Mouse (Mus musculus): ENCODE measurements at regions not wholly inside any gene's neighbourhood (a gene's known extent, or its start where the extent isn't known, plus 50 kb on each side); places are given as distances from the start of the nearest gene placed in this dataset.

DNA sequence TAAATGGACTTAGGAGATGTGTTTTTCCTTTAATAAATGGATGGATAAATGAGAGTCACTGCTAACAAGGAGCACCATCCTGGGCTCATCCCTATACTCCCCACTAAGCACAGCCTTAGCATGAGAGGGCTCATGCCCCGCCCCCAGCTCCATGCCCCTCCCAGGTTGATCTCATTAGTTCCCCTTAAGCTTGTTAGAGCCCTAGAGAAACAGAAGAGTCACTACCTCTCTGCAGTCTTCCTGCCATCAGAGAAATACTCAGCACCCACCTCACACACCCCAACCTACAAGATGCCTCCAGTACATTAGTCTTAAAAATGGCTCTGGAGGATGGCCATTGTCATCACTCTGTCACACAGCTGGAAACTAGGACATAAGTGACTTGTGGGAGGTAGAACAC is 202.8 kb upstream of the Hnrnpa3 start:
- TF ChIP-seq GATA4 (IDR thresholded peaks at IDR 0.05; ENCODE audit: insufficient replicate concordance, low read length) = no peak

GRCm38 (mm10) chr2:75457423-75457822 is 201.6 kb upstream of the Hnrnpa3 start:
- no peak for TF ChIP-seq GATA4 (IDR thresholded peaks at IDR 0.05; ENCODE audit: insufficient replicate concordance, low read length)

- TF ChIP-seq GATA4 (IDR thresholded peaks at IDR 0.05; ENCODE audit: insufficient replicate concordance, low read length) = no peak
Measured at GRCm38 (mm10) chr2:75458898-75459297, 200.2 kb upstream of the Hnrnpa3 start.

DNA sequence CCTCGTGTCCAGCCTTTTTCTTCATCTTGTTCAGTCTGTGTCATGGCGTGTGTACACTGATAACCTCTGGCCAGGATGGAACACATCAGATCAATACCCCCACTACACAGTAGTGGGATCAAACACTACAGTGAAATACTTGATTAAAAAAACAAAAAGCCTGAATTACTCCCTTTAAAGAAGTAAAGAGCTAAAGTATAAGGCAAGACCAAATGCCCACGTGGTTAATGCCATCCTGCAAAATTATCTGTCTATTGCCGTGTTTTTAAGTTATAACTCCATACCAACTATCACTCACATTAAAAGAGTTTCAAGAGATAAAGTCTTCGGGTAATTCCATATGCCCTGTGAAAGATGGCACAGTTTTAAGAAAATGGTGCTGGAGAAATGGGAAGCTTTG is 198.6 kb upstream of the Hnrnpa3 start:
- no peak for TF ChIP-seq GATA4 (IDR thresholded peaks at IDR 0.05; ENCODE audit: insufficient replicate concordance, low read length)

DNA sequence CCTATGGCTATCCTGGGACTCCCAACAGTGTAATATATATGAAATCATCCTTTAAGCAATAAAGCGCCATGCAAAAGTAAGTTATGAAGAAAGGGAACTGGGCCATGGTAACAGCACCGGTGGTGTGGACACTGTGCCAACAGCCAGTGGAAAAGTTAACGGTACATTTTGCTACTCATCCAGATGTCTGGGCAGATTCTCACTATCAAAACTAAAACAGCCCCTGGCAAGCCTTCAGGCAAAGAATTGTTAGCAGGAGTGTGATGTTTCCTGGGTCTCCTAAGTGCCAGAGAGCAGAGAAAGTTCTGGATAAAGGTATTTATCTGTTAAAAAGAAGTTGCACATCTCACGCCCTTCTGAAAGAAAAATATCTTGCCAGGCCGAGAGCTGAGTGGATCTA is 198.0 kb upstream of the Hnrnpa3 start:
- TF ChIP-seq GATA4 (IDR thresholded peaks at IDR 0.05; ENCODE audit: insufficient replicate concordance, low read length) = no peak

DNA sequence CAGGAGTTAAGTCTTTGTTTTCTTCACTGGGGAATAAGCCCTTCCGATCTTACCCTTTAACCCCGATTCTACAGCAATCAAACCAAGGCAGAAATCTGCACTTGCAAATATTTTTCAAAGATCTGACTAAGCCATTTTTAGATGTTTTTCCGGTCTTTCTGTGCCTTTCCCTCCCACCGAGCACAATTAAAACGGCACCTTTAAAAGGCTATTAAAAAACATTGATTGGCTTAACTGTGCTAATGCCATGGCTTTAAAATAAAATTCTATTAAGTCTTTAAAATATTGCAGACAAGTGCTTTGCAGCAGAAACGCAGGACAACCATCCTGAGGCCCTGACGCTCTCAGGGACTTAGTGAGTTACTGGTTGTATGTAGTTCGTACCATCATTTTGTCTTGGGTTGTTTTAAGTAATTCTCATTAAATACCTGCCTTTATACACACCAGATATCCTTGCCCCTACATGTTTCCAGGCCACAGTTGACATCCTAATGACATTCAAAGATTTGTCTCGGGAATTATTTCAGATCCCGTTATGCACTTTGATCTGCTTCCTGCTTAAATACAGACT is 197.6 kb upstream of the Hnrnpa3 start:
- TF ChIP-seq GATA4 (IDR thresholded peaks at IDR 0.05; ENCODE audit: insufficient replicate concordance, low read length) = no peak

DNA sequence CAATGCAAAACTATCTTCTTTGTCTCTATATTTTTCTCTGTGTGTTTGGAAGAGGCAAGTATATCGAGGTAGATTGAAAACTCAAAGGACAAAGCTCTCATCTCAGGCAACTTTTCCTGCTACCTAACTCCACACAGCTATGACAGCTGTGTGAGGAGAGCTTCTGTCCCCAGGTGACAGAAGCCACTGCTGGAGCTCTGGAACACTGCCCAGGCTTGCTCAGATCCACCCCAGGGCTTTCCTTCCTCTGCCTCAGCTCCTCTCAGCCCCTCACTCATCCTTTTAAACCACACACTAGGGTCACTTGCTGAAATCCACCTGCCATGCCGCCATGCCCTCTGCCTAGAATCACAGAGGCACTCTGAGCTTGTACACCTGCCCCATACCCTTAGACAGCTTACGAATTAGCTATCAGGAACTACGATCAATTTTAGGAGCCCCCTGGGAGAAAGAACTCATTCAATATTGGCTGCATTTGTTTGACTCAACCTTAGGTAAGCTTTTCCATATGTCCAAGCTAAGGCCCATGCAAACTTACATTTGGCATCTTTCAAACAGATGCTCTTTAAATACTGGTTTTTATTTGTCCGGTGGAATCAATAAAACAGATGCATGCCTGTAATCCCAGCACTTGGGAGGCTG is 196.9 kb upstream of the Hnrnpa3 start:
- no peak for TF ChIP-seq GATA4 (IDR thresholded peaks at IDR 0.05; ENCODE audit: insufficient replicate concordance, low read length)

GRCm38 (mm10) chr2:75463091-75463490 is 196.0 kb upstream of the Hnrnpa3 start:
- no peak for TF ChIP-seq GATA4 (IDR thresholded peaks at IDR 0.05; ENCODE audit: insufficient replicate concordance, low read length)

- no peak for TF ChIP-seq GATA4 (IDR thresholded peaks at IDR 0.05; ENCODE audit: insufficient replicate concordance, low read length)
Measured at GRCm38 (mm10) chr2:75464429-75464828, 194.6 kb upstream of the Hnrnpa3 start.

- no peak for TF ChIP-seq GATA4 (IDR thresholded peaks at IDR 0.05; ENCODE audit: insufficient replicate concordance, low read length)
Measured at GRCm38 (mm10) chr2:75468851-75469250, 190.2 kb upstream of the Hnrnpa3 start.

DNA sequence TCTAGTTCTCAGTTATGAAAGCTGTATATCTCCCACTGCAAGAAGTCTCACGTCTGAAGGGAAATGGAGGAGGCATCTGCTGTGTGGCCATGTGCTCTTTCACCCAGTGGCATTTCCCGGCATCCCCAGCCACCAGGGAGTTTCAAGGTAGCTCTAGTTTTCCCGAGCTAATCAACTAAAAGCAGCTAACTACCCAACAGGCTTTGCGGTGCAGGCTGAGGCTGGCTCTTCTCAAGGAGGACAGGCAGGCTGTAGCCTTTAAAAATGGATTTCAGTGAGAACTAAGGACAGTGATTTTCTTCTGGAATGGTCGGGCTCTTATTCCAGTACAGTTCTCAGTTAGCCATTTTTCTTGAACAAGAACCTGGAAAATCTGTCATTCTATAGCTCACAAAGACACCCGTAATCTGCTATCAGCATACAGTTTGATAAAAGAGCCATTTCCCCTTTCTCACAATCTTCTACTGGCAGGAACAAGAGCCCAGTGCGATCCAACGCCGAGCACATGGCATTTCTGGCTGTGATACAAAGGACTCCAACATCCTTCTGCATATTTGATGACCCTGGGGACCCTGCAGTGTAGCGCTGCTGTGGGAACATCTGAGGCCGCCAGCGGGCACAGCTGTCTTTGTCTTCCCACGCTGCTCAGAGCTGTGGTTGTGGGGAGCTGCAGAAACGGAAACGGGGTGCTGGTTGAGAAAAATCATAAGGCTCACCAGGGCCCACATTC is 188.9 kb upstream of the Hnrnpa3 start:
- TF ChIP-seq GATA4 (IDR thresholded peaks at IDR 0.05; ENCODE audit: insufficient replicate concordance, low read length) = no peak

GRCm38 (mm10) chr2:75470688-75471054 is 188.4 kb upstream of the Hnrnpa3 start:
- TF ChIP-seq GATA4 (IDR thresholded peaks at IDR 0.05; ENCODE audit: insufficient replicate concordance, low read length) = no peak

GRCm38 (mm10) chr2:75472489-75472888 is 186.6 kb upstream of the Hnrnpa3 start:
- no peak for TF ChIP-seq GATA4 (IDR thresholded peaks at IDR 0.05; ENCODE audit: insufficient replicate concordance, low read length)

DNA sequence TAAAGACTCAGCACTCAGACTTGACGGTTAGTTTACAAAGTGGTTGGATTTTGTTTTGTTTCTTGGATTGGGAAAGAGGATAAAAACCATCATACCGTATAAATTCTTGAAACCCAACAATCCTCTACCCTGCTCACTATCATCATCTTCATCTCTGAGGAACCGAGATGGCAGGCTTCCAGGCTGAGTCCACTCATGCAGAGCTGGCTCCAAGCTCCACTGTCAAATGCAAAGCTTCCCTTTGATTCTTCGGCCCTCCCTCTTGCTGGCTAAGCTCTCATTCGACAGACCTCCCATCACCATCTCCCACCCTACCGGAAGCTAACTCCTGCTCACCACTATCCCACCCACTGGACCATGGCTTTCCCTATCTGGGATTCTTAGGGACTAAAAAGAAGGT is 184.6 kb upstream of the Hnrnpa3 start:
- no peak for TF ChIP-seq GATA4 (IDR thresholded peaks at IDR 0.05; ENCODE audit: insufficient replicate concordance, low read length)

GRCm38 (mm10) chr2:75476350-75476749 is 182.7 kb upstream of the Hnrnpa3 start:
- no peak for TF ChIP-seq GATA4 (IDR thresholded peaks at IDR 0.05; ENCODE audit: insufficient replicate concordance, low read length)

GRCm38 (mm10) chr2:75477076-75477475 is 182.0 kb upstream of the Hnrnpa3 start:
- no peak for TF ChIP-seq GATA4 (IDR thresholded peaks at IDR 0.05; ENCODE audit: insufficient replicate concordance, low read length)

Measured in liver, adult (tissue).